7 mouse cellular contexts compared by ENCODE assay signal in the genomic region with DNA sequence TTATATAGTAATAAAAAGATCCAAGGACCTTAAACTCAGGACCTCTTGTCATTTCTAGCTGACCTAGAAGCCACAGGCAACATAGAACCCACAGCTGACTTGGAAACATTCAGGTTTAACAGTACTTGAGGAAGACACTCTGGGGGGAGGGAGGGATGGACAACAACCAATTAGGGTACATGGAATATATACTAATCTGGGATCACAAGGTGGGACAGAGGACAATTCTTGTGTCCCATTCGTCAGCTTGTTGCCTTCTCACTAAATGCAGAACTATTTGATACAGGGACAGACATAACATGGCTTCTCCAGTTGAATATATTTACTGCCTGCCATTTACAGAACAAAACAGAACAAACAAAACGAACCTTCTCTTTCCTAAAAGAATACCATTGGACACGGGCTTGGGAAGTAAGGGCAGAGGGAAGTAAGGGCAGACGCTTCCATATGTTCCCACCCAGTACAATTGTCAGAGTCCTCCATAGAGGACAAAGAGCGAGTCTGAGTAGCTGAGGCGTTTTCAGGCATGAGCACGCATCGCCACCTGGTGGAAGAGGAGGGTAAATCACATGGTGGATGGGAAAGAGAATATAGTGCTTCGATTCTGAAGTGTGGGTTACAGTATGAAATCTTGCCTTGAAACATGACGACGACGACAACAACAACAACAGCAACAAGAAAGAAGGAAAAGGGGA. TPM values are rescaled to one million over a fixed set of nuclear protein-coding genes. Genes with fewer than 3 reads are reported as not detected.
A peak's percentile ranks its signal among the peaks of the same experiment; 100 is the strongest.
DNase-seq lines count a peak whose midpoint lies in the region; ATAC-seq and TF ChIP-seq lines count a peak whose summit lies in the region.

No protein-coding gene starts in this region.

- intact Hi-C loops in left cerebral cortex, postnatal 14 days (cut with DNase I) = loop anchor here (1.0 to 5.0 kb wide), 3 partner anchors 37 to 166 kb away; no protein-coding TSS in a partner anchor

- H3K9ac ChIP-seq in forebrain, postnatal 0 days = no peak overlapping the region
- no peak overlapping the region for H3K9ac ChIP-seq in hindbrain, embryonic 14.5 days

- no peak overlapping the region for H3K27ac ChIP-seq in cerebellum, adult 2 months (ENCODE audit: insufficient read depth, low read length)
- no peak overlapping the region for H3K27ac ChIP-seq in forebrain, postnatal 0 days (ENCODE audit: low read depth, low read length)
- H3K27ac ChIP-seq in hindbrain, embryonic 14.5 days = no peak overlapping the region

- no peaks in the 10 kb centered on the region for H3K9me3 ChIP-seq in forebrain, postnatal 0 days (ENCODE audit: low read length)
- H3K9me3 ChIP-seq in hindbrain, embryonic 14.5 days (ENCODE audit: control insufficient read depth, low read length) = no peaks in the 10 kb centered on the region

- no peak overlapping the region for H3K4me2 ChIP-seq in forebrain, postnatal 0 days (ENCODE audit: low read depth)
- H3K4me2 ChIP-seq in hindbrain, embryonic 14.5 days (replicated peaks) = 0 out of 2 replicates have a peak overlapping the region, but pooled peaks have one; percentile 18

- no peak overlapping the region for H3K4me3 ChIP-seq in cerebellum, adult 2 months (replicated peaks; ENCODE audit: insufficient read depth, low read depth, low read length)
- H3K4me3 ChIP-seq in forebrain, postnatal 0 days (ENCODE audit: low read depth, low read length) = no peak overlapping the region
- H3K4me3 ChIP-seq in hindbrain, embryonic 14.5 days (replicated peaks; ENCODE audit: low read length) = no peak overlapping the region

- no peaks in the 10 kb centered on the region for H3K27me3 ChIP-seq in cerebellum, adult 2 months (ENCODE audit: control insufficient read depth, insufficient read depth, low read length)
- no peaks in the 10 kb centered on the region for H3K27me3 ChIP-seq in forebrain, postnatal 0 days (ENCODE audit: insufficient read depth, low read length)
- H3K27me3 ChIP-seq in hindbrain, embryonic 14.5 days (ENCODE audit: control insufficient read depth, insufficient read depth, low read length) = no peaks in the 10 kb centered on the region

- WGBS in cerebellum, adult 2 months = 14% methylated on average over 12 of the region's 12 CpGs
- WGBS in forebrain, postnatal 0 days = 12% methylated on average over 12 of the region's 12 CpGs
- 16% methylated on average over 12 of the region's 12 CpGs for WGBS in hindbrain, embryonic 14.5 days

- no peaks in the 10 kb centered on the region for H3K36me3 ChIP-seq in forebrain, postnatal 0 days (ENCODE audit: insufficient read depth)
- no peaks in the 10 kb centered on the region for H3K36me3 ChIP-seq in hindbrain, embryonic 14.5 days (replicated peaks; ENCODE audit: control insufficient read depth, insufficient read depth)

- TF ChIP-seq CTCF in cerebellum, adult 2 months (IDR thresholded peaks at IDR 0.05; ENCODE audit: borderline replicate concordance, insufficient read depth, low read depth, low read length) = peak; percentile 91
- peak; percentile 94 for TF ChIP-seq CTCF in forebrain, postnatal 0 days (IDR thresholded peaks at IDR 0.05; ENCODE audit: low read depth)

- H3K4me1 ChIP-seq in cerebellum, adult 2 months (ENCODE audit: control insufficient read depth, insufficient read depth, low read length) = no peaks in the 10 kb centered on the region
- H3K4me1 ChIP-seq in forebrain, postnatal 0 days (ENCODE audit: insufficient read depth) = no peaks in the 10 kb centered on the region
- peaks cover 3% of the 10 kb centered on the region; the same call in 1 of the 2 replicates for H3K4me1 ChIP-seq in hindbrain, embryonic 14.5 days (replicated peaks; ENCODE audit: control insufficient read depth, insufficient read depth, low read length)

- peak; percentile 95 for ATAC-seq in forebrain, postnatal 0 days
- ATAC-seq in hindbrain, embryonic 14.5 days (ENCODE audit: low FRiP score) = peak; percentile 90
- ATAC-seq in megakaryocyte progenitor cell, adult 5-6 weeks (replicated peaks; ENCODE audit: poor library complexity) = peak; percentile 97

- peak; percentile 41 for DNase-seq in T-cell, adult 2 months (ENCODE audit: low spot score)
- peak; percentile 40 to 66 for DNase-seq in cerebellum, adult 2 months
- peak; percentile 89 for DNase-seq in forebrain, postnatal 0 days
- DNase-seq in hindbrain, embryonic 14.5 days (ENCODE audit: low spot score) = peak; percentile 88
- peak; percentile 70 to 81 for DNase-seq in left cerebral cortex, postnatal 14 days (ENCODE audit: low spot score in 2 of 2)
- peak; percentile 79 for DNase-seq in right cerebral cortex, postnatal 4 days

- TF ChIP-seq POLR2A in cerebellum, adult 2 months (IDR thresholded peaks at IDR 0.05; ENCODE audit: borderline replicate concordance, insufficient read depth, low read length) = no peak

RNA-seq across cellular contexts. Expression of a gene that starts 18.6 kb away (rescaled TPM):
- 0.06 TPM in 1 of 2 replicates, not detected in the other for polyA plus RNA-seq in cerebellum, adult 2 months (2012; rRNA removed)
- not detected in 2 replicates for total RNA-seq in forebrain, postnatal 0 days (2014; rRNA removed)
- 0.18 TPM in 1 of 2 replicates, not detected in the other for polyA plus RNA-seq in forebrain, postnatal 0 days (2015; fragmentation: Nextera tagmentation; extraction: Ambion mirVana)
- polyA plus RNA-seq in hindbrain, embryonic 14.5 days (2014; fragmentation: Nextera tagmentation; extraction: Ambion mirVana) = not detected in 2 replicates
- total RNA-seq in left cerebral cortex, postnatal 14 days (2021) = not detected
- total RNA-seq in megakaryocyte progenitor cell, adult 5-6 weeks (2015) = 0.49 TPM in 1 of 2 replicates, not detected in the other
- not detected in 2 replicates for total RNA-seq in megakaryocyte progenitor cell, adult 5-6 weeks (2017)

RNA-seq across cellular contexts. Expression of a gene that starts 26.1 kb away (rescaled TPM):
- 380 and 434 TPM in 2 replicates for polyA plus RNA-seq in cerebellum, adult 2 months (2012; rRNA removed)
- total RNA-seq in forebrain, postnatal 0 days (2014; rRNA removed) = 275 and 288 TPM in 2 replicates
- polyA plus RNA-seq in forebrain, postnatal 0 days (2015; fragmentation: Nextera tagmentation; extraction: Ambion mirVana) = 243 and 276 TPM in 2 replicates
- polyA plus RNA-seq in hindbrain, embryonic 14.5 days (2014; fragmentation: Nextera tagmentation; extraction: Ambion mirVana) = 74.7 and 80.9 TPM in 2 replicates
- total RNA-seq in left cerebral cortex, postnatal 14 days (2021) = 100 to 1,000 TPM; 576 to 580 TPM
- total RNA-seq in megakaryocyte progenitor cell, adult 5-6 weeks (2015) = 19.0 and 19.4 TPM in 2 replicates
- total RNA-seq in megakaryocyte progenitor cell, adult 5-6 weeks (2017) = 45.5 and 62.8 TPM in 2 replicates

RNA-seq across cellular contexts. Expression of a gene that starts 32.5 kb away (rescaled TPM):
- 0.13 TPM in 1 of 2 replicates, not detected in the other for polyA plus RNA-seq in cerebellum, adult 2 months (2012; rRNA removed)
- total RNA-seq in forebrain, postnatal 0 days (2014; rRNA removed) = not detected in 2 replicates
- polyA plus RNA-seq in forebrain, postnatal 0 days (2015; fragmentation: Nextera tagmentation; extraction: Ambion mirVana) = not detected in 2 replicates
- not detected in 2 replicates for polyA plus RNA-seq in hindbrain, embryonic 14.5 days (2014; fragmentation: Nextera tagmentation; extraction: Ambion mirVana)
- total RNA-seq in left cerebral cortex, postnatal 14 days (2021) = under 1 TPM in 1 of 2 experiments, not detected in 1; 0.49 TPM
- total RNA-seq in megakaryocyte progenitor cell, adult 5-6 weeks (2015) = 0.78 TPM in 1 of 2 replicates, not detected in the other
- 2.3 and 2.5 TPM in 2 replicates for total RNA-seq in megakaryocyte progenitor cell, adult 5-6 weeks (2017)

RNA-seq across cellular contexts. Expression of a gene that starts 46.7 kb away (rescaled TPM):
- polyA plus RNA-seq in cerebellum, adult 2 months (2012; rRNA removed) = not detected in 2 replicates
- not detected in 2 replicates for total RNA-seq in forebrain, postnatal 0 days (2014; rRNA removed)
- not detected in 2 replicates for polyA plus RNA-seq in forebrain, postnatal 0 days (2015; fragmentation: Nextera tagmentation; extraction: Ambion mirVana)
- 0.24 TPM in 1 of 2 replicates, not detected in the other for polyA plus RNA-seq in hindbrain, embryonic 14.5 days (2014; fragmentation: Nextera tagmentation; extraction: Ambion mirVana)
- total RNA-seq in left cerebral cortex, postnatal 14 days (2021) = not detected
- total RNA-seq in megakaryocyte progenitor cell, adult 5-6 weeks (2015) = 0.10 TPM in 1 of 2 replicates, not detected in the other
- 0.12 and 1.1 TPM in 2 replicates for total RNA-seq in megakaryocyte progenitor cell, adult 5-6 weeks (2017)

RNA-seq across cellular contexts. Expression of a gene that starts 52.1 kb away (rescaled TPM):
- not detected in 2 replicates for polyA plus RNA-seq in cerebellum, adult 2 months (2012; rRNA removed)
- total RNA-seq in forebrain, postnatal 0 days (2014; rRNA removed) = 0.10 TPM in 1 of 2 replicates, not detected in the other
- not detected in 2 replicates for polyA plus RNA-seq in forebrain, postnatal 0 days (2015; fragmentation: Nextera tagmentation; extraction: Ambion mirVana)
- not detected in 2 replicates for polyA plus RNA-seq in hindbrain, embryonic 14.5 days (2014; fragmentation: Nextera tagmentation; extraction: Ambion mirVana)
- not detected for total RNA-seq in left cerebral cortex, postnatal 14 days (2021)
- total RNA-seq in megakaryocyte progenitor cell, adult 5-6 weeks (2015) = 31.6 and 33.4 TPM in 2 replicates
- total RNA-seq in megakaryocyte progenitor cell, adult 5-6 weeks (2017) = 17.3 and 51.7 TPM in 2 replicates
